Mouse (Mus musculus): Measurements from ENCODE around the gene Lyzl4. TPM values are rescaled to one million over a fixed set of nuclear protein-coding genes. Genes with fewer than 3 reads are reported as not detected.
A peak's percentile ranks its signal among the peaks of the same experiment; 100 is the strongest.

Lyzl4 gene
- 136 and 145 TPM in 2 replicates for polyA plus RNA-seq (2012; rRNA removed)

GRCm38 (mm10) chr9:121642001-121642400 lies at the start of gene Lyzl4:
Lyzl4 (minus strand) TSS chr9:121642096.
- H3K4me1 ChIP-seq (ENCODE audit: control insufficient read depth, insufficient read depth, low read length) = peaks cover 9% of the 10 kb centered on the region
- H3K27ac ChIP-seq (ENCODE audit: control insufficient read depth, insufficient read depth, low read depth, low read length) = no peak within 1 kb of the TSS
- no peaks in the 10 kb centered on the region for H3K36me3 ChIP-seq (ENCODE audit: control insufficient read depth, insufficient read depth, low read length)
- H3K27me3 ChIP-seq (ENCODE audit: control insufficient read depth, insufficient read depth, low read length) = no peaks in the 10 kb centered on the region
- no peak for TF ChIP-seq POLR2A (IDR thresholded peaks at IDR 0.05; ENCODE audit: control insufficient read depth, low read depth, low read length)
- TF ChIP-seq CTCF (IDR thresholded peaks at IDR 0.05; ENCODE audit: control insufficient read depth, insufficient read depth, insufficient replicate concordance, low read depth, low read length) = peak; percentile 23; the same call in 1 of the 2 replicates
- peak within 1 kb of the TSS; percentile 65 for H3K4me3 ChIP-seq (ENCODE audit: control insufficient read depth, low read depth, low read length)

- Histone ChIP-seq H3K4me3 (ENCODE audit: control insufficient read depth, low read depth, low read length) (peak overlapping the region; percentile 82), H3K27me3 (ENCODE audit: control insufficient read depth, insufficient read depth, low read length) (no peaks in the 10 kb centered on the region), H3K4me1 (ENCODE audit: control insufficient read depth, insufficient read depth, low read length) (peaks cover 13% of the 10 kb centered on the region), H3K36me3 (ENCODE audit: control insufficient read depth, insufficient read depth, low read length) (no peaks in the 10 kb centered on the region), H3K27ac (ENCODE audit: control insufficient read depth, insufficient read depth, low read depth, low read length) (peak overlapping the region; percentile 41; the same call in 1 of the 2 replicates)
- no peak for TF ChIP-seq POLR2A (IDR thresholded peaks at IDR 0.05; ENCODE audit: control insufficient read depth, low read depth, low read length)
- no peak for TF ChIP-seq CTCF (IDR thresholded peaks at IDR 0.05; ENCODE audit: control insufficient read depth, insufficient read depth, insufficient replicate concordance, low read depth, low read length)
These were observed 48.8 kb upstream of the Lyzl4 start for GRCm38 (mm10) chr9:121690734-121691133.

GRCm38 (mm10) chr9:121690200-121690651 lies 48.3 kb upstream of the Lyzl4 start:
- TF ChIP-seq CTCF (IDR thresholded peaks at IDR 0.05; ENCODE audit: control insufficient read depth, insufficient read depth, insufficient replicate concordance, low read depth, low read length) (no peak), POLR2A (IDR thresholded peaks at IDR 0.05; ENCODE audit: control insufficient read depth, low read depth, low read length) (no peak)
- Histone ChIP-seq H3K27me3 (ENCODE audit: control insufficient read depth, insufficient read depth, low read length) (no peaks in the 10 kb centered on the region), H3K4me3 (ENCODE audit: control insufficient read depth, low read depth, low read length) (peak overlapping the region; percentile 82), H3K27ac (ENCODE audit: control insufficient read depth, insufficient read depth, low read depth, low read length) (0 out of 2 replicates have a peak overlapping the region, but pooled peaks have one; percentile 41), H3K36me3 (ENCODE audit: control insufficient read depth, insufficient read depth, low read length) (no peaks in the 10 kb centered on the region), H3K4me1 (ENCODE audit: control insufficient read depth, insufficient read depth, low read length) (peaks cover 13% of the 10 kb centered on the region)

GRCm38 (mm10) chr9:121684702-121685101 lies 42.8 kb upstream of the Lyzl4 start:
- Histone ChIP-seq H3K27me3 (ENCODE audit: control insufficient read depth, insufficient read depth, low read length) (no peaks in the 10 kb centered on the region), H3K36me3 (ENCODE audit: control insufficient read depth, insufficient read depth, low read length) (no peaks in the 10 kb centered on the region), H3K4me3 (ENCODE audit: control insufficient read depth, low read depth, low read length) (no peak overlapping the region), H3K27ac (ENCODE audit: control insufficient read depth, insufficient read depth, low read depth, low read length) (no peak overlapping the region), H3K4me1 (ENCODE audit: control insufficient read depth, insufficient read depth, low read length) (peaks cover 3% of the 10 kb centered on the region; the same call in 1 of the 2 replicates)
- TF ChIP-seq POLR2A (IDR thresholded peaks at IDR 0.05; ENCODE audit: control insufficient read depth, low read depth, low read length) = no peak
- TF ChIP-seq CTCF (IDR thresholded peaks at IDR 0.05; ENCODE audit: control insufficient read depth, insufficient read depth, insufficient replicate concordance, low read depth, low read length) = no peak

- Histone ChIP-seq H3K4me3 (ENCODE audit: control insufficient read depth, low read depth, low read length) (no peak overlapping the region), H3K27ac (ENCODE audit: control insufficient read depth, insufficient read depth, low read depth, low read length) (no peak overlapping the region), H3K4me1 (ENCODE audit: control insufficient read depth, insufficient read depth, low read length) (no peaks in the 10 kb centered on the region), H3K27me3 (ENCODE audit: control insufficient read depth, insufficient read depth, low read length) (no peaks in the 10 kb centered on the region), H3K36me3 (ENCODE audit: control insufficient read depth, insufficient read depth, low read length) (no peaks in the 10 kb centered on the region)
- TF ChIP-seq CTCF (IDR thresholded peaks at IDR 0.05; ENCODE audit: control insufficient read depth, insufficient read depth, insufficient replicate concordance, low read depth, low read length) = no peak
- TF ChIP-seq POLR2A (IDR thresholded peaks at IDR 0.05; ENCODE audit: control insufficient read depth, low read depth, low read length) = no peak
These were observed 40.3 kb upstream of the Lyzl4 start for GRCm38 (mm10) chr9:121682037-121682680.

GRCm38 (mm10) chr9:121681191-121681590 lies 39.3 kb upstream of the Lyzl4 start:
- H3K4me3 ChIP-seq (ENCODE audit: control insufficient read depth, low read depth, low read length) = no peak overlapping the region
- H3K4me1 ChIP-seq (ENCODE audit: control insufficient read depth, insufficient read depth, low read length) = no peaks in the 10 kb centered on the region
- H3K27ac ChIP-seq (ENCODE audit: control insufficient read depth, insufficient read depth, low read depth, low read length) = no peak overlapping the region
- no peaks in the 10 kb centered on the region for H3K27me3 ChIP-seq (ENCODE audit: control insufficient read depth, insufficient read depth, low read length)
- no peak for TF ChIP-seq CTCF (IDR thresholded peaks at IDR 0.05; ENCODE audit: control insufficient read depth, insufficient read depth, insufficient replicate concordance, low read depth, low read length)
- TF ChIP-seq POLR2A (IDR thresholded peaks at IDR 0.05; ENCODE audit: control insufficient read depth, low read depth, low read length) = no peak
- no peaks in the 10 kb centered on the region for H3K36me3 ChIP-seq (ENCODE audit: control insufficient read depth, insufficient read depth, low read length)

- Histone ChIP-seq H3K4me3 (ENCODE audit: control insufficient read depth, low read depth, low read length) (no peak overlapping the region), H3K4me1 (ENCODE audit: control insufficient read depth, insufficient read depth, low read length) (no peaks in the 10 kb centered on the region), H3K36me3 (ENCODE audit: control insufficient read depth, insufficient read depth, low read length) (no peaks in the 10 kb centered on the region), H3K27me3 (ENCODE audit: control insufficient read depth, insufficient read depth, low read length) (no peaks in the 10 kb centered on the region), H3K27ac (ENCODE audit: control insufficient read depth, insufficient read depth, low read depth, low read length) (no peak overlapping the region)
- TF ChIP-seq POLR2A (IDR thresholded peaks at IDR 0.05; ENCODE audit: control insufficient read depth, low read depth, low read length) = no peak
- peak; percentile 67 for TF ChIP-seq CTCF (IDR thresholded peaks at IDR 0.05; ENCODE audit: control insufficient read depth, insufficient read depth, insufficient replicate concordance, low read depth, low read length)
These were observed 37.7 kb upstream of the Lyzl4 start for GRCm38 (mm10) chr9:121679549-121679948.

All from testis, adult 2 months (tissue).